Mouse (Mus musculus) heart, adult 8-10 months (tissue): Measurements from ENCODE around the gene Tmem253. TPM values are rescaled to one million over a fixed set of nuclear protein-coding genes. Genes with fewer than 3 reads are reported as not detected.

Experiments
- DNase-seq: peaks from one replicate; pipeline ENCODE4 v3.0.0; 2022; ENCODE audit warnings: low spot score
- total RNA-seq, 4 experiments: library from RNA; stranded (reverse); gene quantifications; 2 replicates each; pipeline ENCODE4 v1.2.4; 2022

Tmem253 gene
- 1 to 10 TPM; 1.6 to 4.4 (median 2.5) TPM for total RNA-seq

- DNase-seq, result no peak
Measured at GRCm38 (mm10) chr14:52015445-52016100, at the start of gene Tmem253. Gene Tmem253 (plus strand): TSS chr14:52015658.

GRCm38 (mm10) chr14:51967400-51967799 lies 48.1 kb upstream of the Tmem253 start:
- DNase-seq, result no peak

- DNase-seq, result no peak
Measured at GRCm38 (mm10) chr14:51979252-51979651, 36.2 kb upstream of the Tmem253 start.

GRCm38 (mm10) chr14:51983251-51983650 lies 32.2 kb upstream of the Tmem253 start:
- DNase-seq, result no peak

GRCm38 (mm10) chr14:51983855-51984246 lies 31.6 kb upstream of the Tmem253 start:
- DNase-seq, result no peak

GRCm38 (mm10) chr14:51984247-51985231 lies 30.9 kb upstream of the Tmem253 start, which contains the start of gene Arhgef40:
Gene Arhgef40 (plus strand): TSS chr14:51984719.
- DNase-seq, result peak; percentile 58

GRCm38 (mm10) chr14:51985301-51986152 lies 29.9 kb upstream of the Tmem253 start:
- DNase-seq, result peak; percentile 84

GRCm38 (mm10) chr14:51986153-51986505 lies 29.3 kb upstream of the Tmem253 start:
- DNase-seq, result no peak

- DNase-seq, result no peak
Measured at GRCm38 (mm10) chr14:51987177-51987576, 28.3 kb upstream of the Tmem253 start.

GRCm38 (mm10) chr14:51988731-51989130 lies 26.7 kb upstream of the Tmem253 start:
- DNase-seq, result no peak

GRCm38 (mm10) chr14:51989461-51989970 lies 25.9 kb upstream of the Tmem253 start:
- no peak for DNase-seq

- no peak for DNase-seq
Measured at GRCm38 (mm10) chr14:51994453-51994852, 21.0 kb upstream of the Tmem253 start.

GRCm38 (mm10) chr14:51995219-51995871 lies 20.1 kb upstream of the Tmem253 start:
- DNase-seq, result no peak

- DNase-seq, result no peak
Measured at GRCm38 (mm10) chr14:51996231-51996841, 19.1 kb upstream of the Tmem253 start.

- DNase-seq, result no peak
Measured at GRCm38 (mm10) chr14:51996866-51997265, 18.6 kb upstream of the Tmem253 start.

- DNase-seq, result no peak
Measured at GRCm38 (mm10) chr14:51997483-51997882, 18.0 kb upstream of the Tmem253 start.

GRCm38 (mm10) chr14:52003981-52004495 lies 11.4 kb upstream of the Tmem253 start:
- DNase-seq, result peak; percentile 35

GRCm38 (mm10) chr14:52005141-52005540 lies 10.3 kb upstream of the Tmem253 start:
- DNase-seq, result no peak

GRCm38 (mm10) chr14:52005616-52006015 lies 9.8 kb upstream of the Tmem253 start:
- no peak for DNase-seq

GRCm38 (mm10) chr14:52006241-52006640 lies 9.2 kb upstream of the Tmem253 start:
- DNase-seq, result no peak
